Mouse (Mus musculus) CD4-positive helper T cell, adult 2 months (primary cell): Measurements from ENCODE around the gene Sufu.

Source experiments
- DNase-seq: peaks from one replicate; pipeline ENCODE4 v3.0.0-alpha.2; 2012; ENCODE audit warnings: low read depth, missing footprints, low spot score

Sufu gene

GRCm38 (mm10) chr19:46531071-46532030 lies 134.7 kb downstream of the Sufu start:
- no peak for DNase-seq

- DNase-seq = no peak
These were observed 135.5 kb downstream of the Sufu start for GRCm38 (mm10) chr19:46532031-46532688.

GRCm38 (mm10) chr19:46533066-46533465 lies 136.4 kb downstream of the Sufu start:
- DNase-seq = no peak

GRCm38 (mm10) chr19:46533525-46533924 lies 136.8 kb downstream of the Sufu start:
- DNase-seq = no peak

GRCm38 (mm10) chr19:46534542-46535098 lies 137.9 kb downstream of the Sufu start:
- DNase-seq = no peak

- DNase-seq = no peak
These were observed 140.7 kb downstream of the Sufu start for GRCm38 (mm10) chr19:46537357-46537756.

- no peak for DNase-seq
These were observed 141.5 kb downstream of the Sufu start for GRCm38 (mm10) chr19:46538213-46538612.
